Mouse (Mus musculus) splenic B cell, adult 2 months (primary cell): Measurements from ENCODE around the gene Pgam2.
"Not testable (repeated sequence)": the region's sequence is repeated elsewhere in the genome, so short reads cannot be mapped to it uniquely, and the experiment has no call there.

Experiments used
- DNase-seq: peaks from one replicate; pipeline ENCODE4 v3.0.0-alpha.2; 2011; ENCODE audit warnings: low read depth, low spot score
- H3K27me3 ChIP-seq: 2 replicates; pipeline ENCODE4 v1.6.1; 2012; ENCODE audit warnings: mild to moderate bottlenecking, low read length, moderate library complexity, mixed read lengths; ENCODE audit not compliant: control insufficient read depth, poor library complexity, insufficient read depth, severe bottlenecking
- H3K36me3 ChIP-seq: 2 replicates; pipeline ENCODE4 v1.6.1; 2012; ENCODE audit warnings: mild to moderate bottlenecking, low read length, moderate library complexity, mixed read lengths; ENCODE audit not compliant: control insufficient read depth, poor library complexity, insufficient read depth, severe bottlenecking

Pgam2 gene

GRCm38 (mm10) chr11:5829327-5829726 lies 25.8 kb upstream of the Pgam2 start:
- DNase-seq = no peak
- no peaks in the 10 kb centered on the region for H3K27me3 ChIP-seq
- peaks cover 7% of the 10 kb centered on the region for H3K36me3 ChIP-seq

DNA sequence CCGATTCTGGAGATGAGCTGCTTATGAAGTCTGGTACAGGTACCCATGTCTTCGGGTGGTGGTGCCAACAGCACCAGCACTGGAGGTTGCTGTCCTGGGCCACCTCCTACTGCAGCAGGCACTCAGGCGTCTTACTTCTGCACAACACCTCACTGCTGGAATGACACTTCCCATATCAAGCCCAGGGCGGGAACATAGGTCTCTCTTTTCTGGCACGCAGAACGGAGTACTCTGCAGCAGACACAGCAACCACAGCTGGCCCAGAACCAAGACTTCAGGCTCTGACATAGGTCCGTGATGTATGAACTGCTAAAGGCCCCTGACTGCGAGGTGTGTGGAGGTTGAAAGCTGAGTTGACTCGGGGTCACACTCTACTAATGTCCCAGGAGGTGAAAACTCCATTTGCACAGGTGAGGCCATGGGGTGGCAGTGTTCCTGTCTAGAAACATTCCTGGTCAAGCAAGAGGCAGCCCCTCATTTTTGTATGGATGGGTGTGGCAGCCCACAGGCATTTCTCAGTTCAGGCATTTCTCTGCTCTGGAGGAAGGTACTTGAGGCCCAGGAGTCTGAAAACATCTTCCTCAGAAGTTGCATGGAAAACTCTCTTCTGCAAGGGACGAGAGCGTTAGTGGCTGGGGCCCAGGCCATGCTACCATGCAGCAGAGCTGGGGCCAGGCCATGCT lies 25.1 kb upstream of the Pgam2 start:
- Histone ChIP-seq H3K36me3 (peaks cover 7% of the 10 kb centered on the region), H3K27me3 (no peaks in the 10 kb centered on the region)
- DNase-seq = no peak

DNA sequence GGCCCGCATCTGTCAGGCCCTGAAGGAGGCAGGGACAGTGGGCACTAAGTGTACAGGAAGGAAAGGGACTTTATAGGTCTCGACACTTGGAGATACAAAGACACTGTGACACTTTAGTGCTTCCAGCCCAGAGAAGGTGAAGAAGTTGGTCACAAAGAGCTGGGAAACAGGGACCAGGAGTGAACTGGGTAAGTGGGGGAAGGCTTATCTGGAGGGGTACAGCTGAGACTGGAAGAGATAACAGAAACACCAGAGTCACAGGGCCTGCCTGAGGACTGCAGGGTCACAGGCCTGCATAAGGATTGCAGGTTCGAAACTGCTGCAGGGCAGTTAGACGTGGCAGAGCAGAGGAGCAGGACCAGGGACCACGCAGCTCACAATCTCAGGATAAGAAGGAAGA lies 24.4 kb upstream of the Pgam2 start:
- DNase-seq = no peak
- Histone ChIP-seq H3K36me3 (peaks cover 7% of the 10 kb centered on the region), H3K27me3 (no peaks in the 10 kb centered on the region)

DNA sequence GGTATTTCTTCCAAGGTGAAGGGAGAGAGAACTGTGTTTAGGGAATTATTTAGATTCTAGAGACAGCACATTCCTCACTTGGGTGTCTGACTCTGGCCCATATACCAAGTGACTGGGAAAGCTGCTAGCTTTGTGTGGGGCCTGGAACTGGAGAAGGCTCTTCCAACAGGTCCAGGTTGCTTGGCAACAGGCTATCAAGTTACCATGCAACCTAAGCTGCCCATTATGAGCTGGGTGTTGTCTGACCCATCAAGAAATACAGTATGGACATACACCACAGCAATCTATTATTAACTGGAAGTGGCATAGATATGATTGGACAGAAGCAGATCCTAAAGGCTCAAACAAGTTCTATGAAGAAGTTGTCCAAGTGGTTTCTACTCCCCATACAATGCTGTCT lies 21.9 kb upstream of the Pgam2 start:
- H3K36me3 ChIP-seq = peaks cover 5% of the 10 kb centered on the region
- no peaks in the 10 kb centered on the region for H3K27me3 ChIP-seq
- no peak for DNase-seq

DNA sequence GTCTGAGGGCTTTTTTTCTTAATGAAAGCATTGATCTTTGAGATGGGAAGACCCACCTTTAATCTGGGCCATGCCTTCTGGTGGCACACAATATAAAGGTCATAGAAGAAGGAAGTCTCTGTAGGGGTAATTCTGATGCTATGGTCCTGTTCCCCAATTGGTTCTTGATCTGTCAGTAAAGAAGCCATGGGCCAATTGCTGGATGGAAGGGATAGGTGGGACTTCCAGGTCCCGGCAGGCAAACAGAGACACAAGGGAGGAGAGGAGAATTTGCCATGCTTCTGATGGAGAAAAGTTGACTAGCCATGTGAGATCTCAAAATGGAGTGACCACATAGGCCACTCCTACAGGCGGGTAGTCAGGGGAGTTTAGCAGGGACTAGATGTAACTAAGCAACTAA lies 15.7 kb upstream of the Pgam2 start:
- DNase-seq = no peak
- no peaks in the 10 kb centered on the region for H3K36me3 ChIP-seq
- no peaks in the 10 kb centered on the region for H3K27me3 ChIP-seq

- Histone ChIP-seq H3K27me3 (no peaks in the 10 kb centered on the region), H3K36me3 (no peaks in the 10 kb centered on the region)
- DNase-seq = no peak
Measured at GRCm38 (mm10) chr11:5813381-5813780, 9.8 kb upstream of the Pgam2 start.

GRCm38 (mm10) chr11:5809487-5809886 lies 6.0 kb upstream of the Pgam2 start:
- H3K36me3 ChIP-seq, H3K27me3 ChIP-seq, DNase-seq: not testable (repeated sequence)

DNA sequence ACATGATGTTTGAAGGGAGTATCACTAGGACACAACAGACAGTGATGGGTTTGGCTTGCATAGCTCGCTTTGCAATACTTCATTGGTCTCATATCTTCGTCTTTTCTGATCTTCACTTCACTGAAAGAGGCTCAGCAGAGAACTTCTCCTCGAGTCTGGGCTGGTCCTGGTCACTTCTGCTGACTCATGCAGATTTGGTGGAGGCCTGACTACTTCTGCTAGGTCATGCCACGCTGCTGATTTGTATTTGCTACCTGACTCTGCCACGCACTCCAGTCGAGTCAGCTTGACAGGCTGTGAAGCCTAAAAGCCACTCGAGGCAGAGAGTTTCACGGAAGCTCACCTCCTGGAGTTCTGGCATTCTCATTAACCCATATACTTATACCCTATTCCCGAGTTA lies 4.4 kb upstream of the Pgam2 start:
- Histone ChIP-seq H3K36me3 (no peaks in the 10 kb centered on the region), H3K27me3 (no peaks in the 10 kb centered on the region)
- DNase-seq = no peak

GRCm38 (mm10) chr11:5805711-5806110 lies 2.2 kb upstream of the Pgam2 start:
- H3K36me3 ChIP-seq = no peaks in the 10 kb centered on the region
- no peak for DNase-seq

DNA sequence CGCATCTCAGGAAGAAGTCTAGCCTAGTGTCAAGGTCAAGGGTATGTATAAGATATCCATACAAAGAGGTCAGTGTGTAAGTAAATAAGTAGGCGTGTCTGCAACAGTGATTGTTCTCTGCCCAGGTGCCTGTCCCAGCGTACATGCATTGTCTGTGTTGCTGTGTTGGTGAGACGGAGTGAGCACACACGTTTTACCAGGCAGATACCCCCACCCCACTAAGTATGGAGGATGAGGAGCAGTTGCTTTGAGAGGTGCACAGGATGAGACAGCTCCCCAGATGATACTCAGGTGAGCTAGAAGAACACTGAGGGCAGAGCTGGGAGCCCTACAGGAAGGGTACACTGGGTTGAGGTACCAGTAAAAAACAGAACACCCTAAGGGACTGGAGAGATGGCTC lies 641 bp upstream of the Pgam2 start:
- no peak for DNase-seq
- H3K27me3 ChIP-seq = no peaks in the 10 kb centered on the region
- peaks cover 4% of the 10 kb centered on the region for H3K36me3 ChIP-seq

More at GRCm38 (mm10) chr11:5805711-5806110, 2.2 kb upstream of the Pgam2 start:
- H3K27me3 ChIP-seq = no peaks in the 10 kb centered on the region

DNA sequence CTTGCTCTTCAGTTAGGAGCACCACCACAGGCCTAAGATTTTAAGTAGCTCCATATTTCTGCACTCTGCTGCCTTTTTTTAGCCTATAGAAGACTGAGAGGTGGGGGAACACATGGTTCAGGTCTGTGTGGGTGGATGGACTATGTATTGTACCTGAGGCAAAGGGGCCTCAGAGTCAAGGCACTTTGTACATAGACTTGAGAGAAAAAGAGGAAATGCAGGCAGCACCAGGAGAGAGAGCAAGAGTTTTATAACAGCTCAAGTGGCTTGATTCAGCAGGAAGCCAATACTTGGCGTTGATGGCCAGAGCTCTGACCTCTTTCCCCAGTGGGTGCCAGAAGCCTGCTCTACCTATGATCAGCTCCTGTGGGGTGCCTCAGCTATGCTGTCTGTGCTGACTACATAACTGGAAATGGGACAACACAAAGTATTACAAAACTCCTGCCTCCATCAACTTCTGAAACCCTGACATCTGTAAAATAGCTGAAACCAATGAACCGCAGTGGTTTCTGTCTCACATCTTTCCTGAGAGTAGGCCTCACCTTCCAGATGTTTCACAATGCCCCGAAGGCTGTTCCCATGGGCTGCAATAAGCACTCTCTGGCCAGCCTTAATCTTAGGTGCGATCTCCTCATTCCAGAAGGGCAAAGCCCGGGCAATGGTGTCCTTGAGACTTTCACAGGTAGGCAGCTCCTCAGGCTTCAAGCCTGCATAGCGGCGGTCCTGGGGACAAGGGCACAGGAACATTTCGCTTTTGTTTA lies 896 bp downstream of the Pgam2 start:
- Histone ChIP-seq H3K27me3 (no peaks in the 10 kb centered on the region), H3K36me3 (peaks cover 9% of the 10 kb centered on the region)
- no peak for DNase-seq

GRCm38 (mm10) chr11:5802005-5802404 lies 1.5 kb downstream of the Pgam2 start:
- no peak for DNase-seq
- Histone ChIP-seq H3K36me3 (peaks cover 13% of the 10 kb centered on the region), H3K27me3 (no peaks in the 10 kb centered on the region)

GRCm38 (mm10) chr11:5801511-5801910 lies 2.0 kb downstream of the Pgam2 start:
- no peak for DNase-seq
- Histone ChIP-seq H3K27me3 (no peaks in the 10 kb centered on the region), H3K36me3 (peaks cover 16% of the 10 kb centered on the region)

DNA sequence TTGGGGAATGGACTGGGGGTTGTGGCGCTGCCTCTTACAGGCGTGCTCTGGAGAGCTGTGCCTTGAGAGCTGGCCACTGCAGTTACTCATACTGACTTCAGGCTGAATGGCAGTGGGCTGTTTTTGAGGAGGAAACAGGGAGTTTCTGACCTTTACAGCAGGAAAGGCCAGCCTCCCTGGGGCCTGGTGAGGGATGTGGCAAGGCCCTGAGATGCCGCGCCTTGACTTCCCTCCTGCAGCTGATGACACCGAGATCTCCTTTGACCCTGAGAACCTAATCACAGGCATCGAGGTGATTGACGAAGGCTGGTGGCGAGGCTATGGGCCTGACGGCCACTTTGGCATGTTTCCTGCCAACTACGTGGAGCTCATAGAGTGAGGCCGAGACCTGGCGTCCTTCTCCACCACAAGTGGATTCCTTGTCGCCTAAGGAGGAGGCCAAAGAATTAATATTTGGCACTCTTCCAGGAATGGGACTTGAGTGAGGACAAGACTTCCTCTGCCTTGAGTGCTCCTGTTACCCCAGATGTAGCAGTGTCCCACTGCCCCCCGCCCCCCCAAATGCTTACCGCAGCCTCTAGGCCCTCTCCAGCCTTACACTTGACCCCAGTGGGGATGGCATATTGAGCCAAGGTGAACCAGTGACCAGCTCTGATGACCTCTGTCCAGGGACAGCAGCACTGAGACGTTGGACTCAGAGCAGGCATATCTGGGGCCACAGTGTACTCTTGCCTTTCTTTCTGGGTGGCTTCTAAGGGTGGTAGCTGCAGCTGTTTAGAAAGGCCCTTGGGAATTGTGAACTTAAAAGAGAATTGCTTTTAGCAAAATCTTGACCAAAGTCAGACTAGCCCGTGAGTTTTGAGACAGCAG lies 3.7 kb downstream of the Pgam2 start:
- no peak for DNase-seq
- H3K36me3 ChIP-seq = peaks cover 27% of the 10 kb centered on the region
- no peaks in the 10 kb centered on the region for H3K27me3 ChIP-seq

GRCm38 (mm10) chr11:5797928-5798327 lies 5.6 kb downstream of the Pgam2 start:
- Histone ChIP-seq H3K36me3 (peaks cover 34% of the 10 kb centered on the region), H3K27me3 (no peaks in the 10 kb centered on the region)
- DNase-seq = no peak
